Mouse (Mus musculus) forebrain, embryonic 16.5 days (tissue): ENCODE results near the gene Serinc2. TPM values are rescaled to one million over a fixed set of nuclear protein-coding genes. Genes with fewer than 3 reads are reported as not detected.

Source experiments
- ATAC-seq: fragments of 200-750 bp; cut with Nextera tagmentation; 2 replicates; pipeline ENCODE4 v1.8.0; 2017; ENCODE audit warnings: mild to moderate bottlenecking, moderate library complexity
- H3K27ac ChIP-seq: fragments of 300-500 bp; sonication (generic); 2 replicates; pipeline ENCODE4 v1.5.1; 2014; ENCODE audit warnings: low read length, control low read depth
- H3K27me3 ChIP-seq: fragments of 300-500 bp; sonication (generic); replicated peaks from 2 replicates; pipeline ENCODE4 v1.6.1; 2014; ENCODE audit warnings: low read length; ENCODE audit not compliant: control insufficient read depth, insufficient read depth
- H3K36me3 ChIP-seq: fragments of 300-500 bp; sonication (generic); 2 replicates; pipeline ENCODE4 v1.6.1; 2014; ENCODE audit not compliant: control insufficient read depth, insufficient read depth
- H3K4me1 ChIP-seq: fragments of 300-500 bp; sonication (generic); replicated peaks from 2 replicates; pipeline ENCODE4 v1.6.1; 2014; ENCODE audit warnings: low read length; ENCODE audit not compliant: control insufficient read depth, insufficient read depth
- H3K4me2 ChIP-seq: fragments of 300-500 bp; sonication (generic); 2 replicates; pipeline ENCODE4 v1.6.1; 2014; ENCODE audit warnings: mild to moderate bottlenecking, low read length, control low read depth
- H3K4me3 ChIP-seq: fragments of 300-500 bp; sonication (generic); replicated peaks from 2 replicates; pipeline ENCODE4 v1.5.1; 2014; ENCODE audit warnings: mild to moderate bottlenecking, low read length, control low read depth
- H3K9ac ChIP-seq: fragments of 300-500 bp; sonication (generic); replicated peaks from 2 replicates; pipeline ENCODE4 v1.6.1; 2014; ENCODE audit warnings: low read depth, low read length, control low read depth
- H3K9me3 ChIP-seq: fragments of 300-500 bp; sonication (generic); 2 replicates; pipeline ENCODE4 v1.6.1; 2016; ENCODE audit warnings: low read length; ENCODE audit not compliant: control insufficient read depth
- WGBS: fragments of 180-500 bp; shearing (Covaris S2); extraction: QIAGEN DNeasy Blood & Tissue Kit; methylation state at CpG from one replicate; pipeline ENCODE4 v1.1.7; 2014; 5-methylcytosine and 5-hydroxymethylcytosine counted together
- polyA plus RNA-seq: library from polyadenylated mRNA; unstranded; fragments of >200 nt; fragmentation: Nextera tagmentation; extraction: Ambion mirVana; gene quantifications from 2 replicates; pipeline ENCODE4 v1.2.1, GENCODE M21; 2015

Serinc2 gene
- polyA plus RNA-seq, 1 experiment from 2014 or later: 80.2 TPM

DNA sequence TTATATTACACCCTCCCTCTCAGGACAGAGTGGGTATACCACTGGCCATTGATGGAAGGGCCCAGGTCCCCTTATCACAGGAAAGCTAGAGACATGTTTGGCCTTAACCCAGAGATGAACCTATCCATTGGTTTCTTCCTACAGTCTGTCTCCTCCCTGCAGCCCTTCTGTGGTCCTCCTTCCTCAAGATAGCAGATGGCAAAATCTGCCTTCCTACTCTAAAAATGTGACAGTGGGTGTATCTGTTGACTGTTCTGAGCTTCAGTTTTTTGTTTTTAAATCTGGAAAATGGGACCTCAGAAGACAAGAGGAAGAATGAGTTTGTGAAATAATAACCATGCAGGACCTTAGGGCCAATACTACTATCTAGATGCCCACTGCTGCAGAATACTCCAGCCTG lies 54.9 kb downstream of the Serinc2 start:
- H3K4me2 ChIP-seq: no peak overlapping the region
- H3K4me1 ChIP-seq: no peaks in the 10 kb centered on the region
- no peaks in the 10 kb centered on the region for H3K36me3 ChIP-seq
- no peak for ATAC-seq
- H3K9me3 ChIP-seq: no peaks in the 10 kb centered on the region
- no peak overlapping the region for H3K27ac ChIP-seq
- no peak overlapping the region for H3K4me3 ChIP-seq
- H3K9ac ChIP-seq: no peak overlapping the region
- no peaks in the 10 kb centered on the region for H3K27me3 ChIP-seq

DNA sequence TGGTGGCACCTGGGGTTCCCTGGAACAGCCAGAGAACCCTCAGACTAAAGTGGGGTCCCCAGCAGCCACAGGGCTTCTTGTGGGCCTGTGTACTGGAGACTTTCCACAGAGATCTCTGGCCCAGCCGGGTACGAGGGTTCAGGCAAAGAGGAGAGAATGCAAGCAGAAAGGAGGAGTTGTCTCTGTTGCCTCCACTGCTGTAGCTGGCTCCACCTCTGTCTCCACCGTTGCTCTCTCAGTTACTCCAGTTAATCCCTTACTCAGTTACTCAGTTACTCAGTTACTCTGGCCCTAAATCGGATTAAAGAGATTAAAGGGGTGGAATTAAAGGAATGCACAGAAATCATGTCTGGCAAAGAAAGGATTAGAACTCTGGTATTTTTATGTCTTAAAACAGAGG lies 56.8 kb downstream of the Serinc2 start, which contains the start of gene Gm853:
Gene Gm853, minus strand, starts transcription at position 223 of the 400 bp plus-strand sequence.
- H3K36me3 ChIP-seq: no peaks in the 10 kb centered on the region
- no peak for ATAC-seq
- no peak within 1 kb of the TSS for H3K4me3 ChIP-seq
- H3K9me3 ChIP-seq: no peaks in the 10 kb centered on the region
- 55% methylated on average over 4 of the region's 4 CpGs for WGBS
- no peaks in the 10 kb centered on the region for H3K4me1 ChIP-seq
- no peak within 1 kb of the TSS for H3K27ac ChIP-seq
- no peak within 1 kb of the TSS for H3K4me2 ChIP-seq
- H3K27me3 ChIP-seq: no peaks in the 10 kb centered on the region
- no peak within 1 kb of the TSS for H3K9ac ChIP-seq

DNA sequence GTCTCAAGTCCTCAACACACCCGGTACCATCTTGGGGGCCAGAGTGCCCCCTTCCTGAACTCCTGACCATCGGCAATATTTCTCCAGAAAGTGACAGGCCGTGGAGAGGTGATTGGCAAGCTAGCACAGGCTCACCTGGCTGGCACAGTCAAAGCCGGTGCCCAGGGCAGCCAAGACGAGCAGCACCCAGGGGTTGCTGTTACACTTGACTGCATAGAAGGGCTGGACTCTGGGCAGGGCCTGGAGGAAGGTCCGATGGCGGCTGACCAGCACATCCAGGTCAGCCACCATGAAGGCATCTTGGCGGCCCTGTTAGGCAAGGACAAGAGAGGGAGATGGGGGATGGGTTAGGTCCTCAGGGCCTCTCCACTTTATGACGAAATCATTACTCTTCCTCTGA lies 58.8 kb downstream of the Serinc2 start:
- Histone ChIP-seq H3K9me3 (no peaks in the 10 kb centered on the region), H3K27ac (no peak overlapping the region), H3K4me1 (no peaks in the 10 kb centered on the region), H3K36me3 (no peaks in the 10 kb centered on the region), H3K4me3 (no peak overlapping the region), H3K9ac (no peak overlapping the region), H3K27me3 (no peaks in the 10 kb centered on the region), H3K4me2 (no peak overlapping the region)
- ATAC-seq: no peak
- 82% methylated on average over 9 of the region's 9 CpGs for WGBS

GRCm38 (mm10) chr4:130215392-130215791 lies 63.6 kb downstream of the Serinc2 start:
- WGBS: 90% methylated on average over 8 of the region's 8 CpGs
- H3K9ac ChIP-seq: no peak overlapping the region
- H3K4me3 ChIP-seq: no peak overlapping the region
- no peak for ATAC-seq
- H3K27me3 ChIP-seq: no peaks in the 10 kb centered on the region
- no peaks in the 10 kb centered on the region for H3K36me3 ChIP-seq
- no peak overlapping the region for H3K4me2 ChIP-seq
- no peaks in the 10 kb centered on the region for H3K9me3 ChIP-seq
- no peak overlapping the region for H3K27ac ChIP-seq
- no peaks in the 10 kb centered on the region for H3K4me1 ChIP-seq

DNA sequence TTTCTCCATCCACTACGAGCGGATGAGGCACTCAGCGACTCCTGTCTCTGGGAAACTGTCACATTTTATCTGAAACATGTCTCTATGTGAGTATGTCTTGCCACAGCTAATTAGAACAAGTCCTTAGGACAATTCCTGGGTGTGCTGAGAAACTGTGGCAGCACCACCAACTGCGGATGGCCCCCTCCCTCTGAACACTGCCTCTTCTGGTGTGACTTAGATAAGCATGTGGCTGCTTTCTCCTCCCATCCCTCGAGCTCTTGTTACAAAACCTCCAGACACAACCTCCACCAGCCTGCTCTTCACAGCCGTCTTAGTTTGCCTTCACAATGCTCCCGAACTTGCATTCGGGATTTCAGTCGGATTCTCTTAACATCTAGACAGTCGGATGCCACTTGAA lies 65.1 kb downstream of the Serinc2 start:
- no peaks in the 10 kb centered on the region for H3K9me3 ChIP-seq
- H3K27me3 ChIP-seq: no peaks in the 10 kb centered on the region
- H3K27ac ChIP-seq: no peak overlapping the region
- no peaks in the 10 kb centered on the region for H3K4me1 ChIP-seq
- H3K9ac ChIP-seq: no peak overlapping the region
- no peak overlapping the region for H3K4me2 ChIP-seq
- no peak overlapping the region for H3K4me3 ChIP-seq
- no peaks in the 10 kb centered on the region for H3K36me3 ChIP-seq
- no peak for ATAC-seq
- WGBS: 75% methylated on average over 10 of the region's 10 CpGs

- 93% methylated on average over 4 of the region's 4 CpGs for WGBS
- H3K27me3 ChIP-seq: no peaks in the 10 kb centered on the region
- no peak overlapping the region for H3K27ac ChIP-seq
- no peak for ATAC-seq
- H3K36me3 ChIP-seq: no peaks in the 10 kb centered on the region
- no peak overlapping the region for H3K9ac ChIP-seq
- no peaks in the 10 kb centered on the region for H3K9me3 ChIP-seq
- H3K4me2 ChIP-seq: no peak overlapping the region
- H3K4me3 ChIP-seq: no peak overlapping the region
- no peaks in the 10 kb centered on the region for H3K4me1 ChIP-seq
These were observed 65.8 kb downstream of the Serinc2 start for GRCm38 (mm10) chr4:130213197-130213596.

GRCm38 (mm10) chr4:130212421-130212820 lies 66.6 kb downstream of the Serinc2 start:
- H3K4me2 ChIP-seq: no peak overlapping the region

GRCm38 (mm10) chr4:130211870-130212269 lies 67.1 kb downstream of the Serinc2 start:
- WGBS: 94% methylated on average over 2 of the region's 2 CpGs

More at GRCm38 (mm10) chr4:130212421-130212820, 66.6 kb downstream of the Serinc2 start:
- no peaks in the 10 kb centered on the region for H3K36me3 ChIP-seq
- H3K9ac ChIP-seq: no peak overlapping the region
- no peak overlapping the region for H3K27ac ChIP-seq
- H3K27me3 ChIP-seq: no peaks in the 10 kb centered on the region
- WGBS: 78% methylated on average over 7 of the region's 7 CpGs
- ATAC-seq: no peak
- H3K4me1 ChIP-seq: no peaks in the 10 kb centered on the region
- H3K9me3 ChIP-seq: no peaks in the 10 kb centered on the region
- no peak overlapping the region for H3K4me3 ChIP-seq

More at GRCm38 (mm10) chr4:130211870-130212269, 67.1 kb downstream of the Serinc2 start:
- no peaks in the 10 kb centered on the region for H3K4me1 ChIP-seq
- no peak overlapping the region for H3K9ac ChIP-seq
- H3K4me2 ChIP-seq: no peak overlapping the region
- H3K4me3 ChIP-seq: no peak overlapping the region
- no peak overlapping the region for H3K27ac ChIP-seq
- H3K36me3 ChIP-seq: no peaks in the 10 kb centered on the region
- no peaks in the 10 kb centered on the region for H3K9me3 ChIP-seq
- no peak for ATAC-seq
- H3K27me3 ChIP-seq: no peaks in the 10 kb centered on the region
